Mouse (Mus musculus) limb, embryonic 10.5 days (tissue): ENCODE measurements around the gene AU041133. TPM values are rescaled to one million over a fixed set of nuclear protein-coding genes. Genes with fewer than 3 reads are reported as not detected.

Experiments used
- polyA plus RNA-seq: library from polyadenylated mRNA; unstranded; fragments of >200 nt; fragmentation: Nextera tagmentation; extraction: Ambion mirVana; gene quantifications from 2 replicates; pipeline ENCODE4 v1.2.1, GENCODE M21; 2016

AU041133 gene
- polyA plus RNA-seq, 1 experiment from 2014 or later, result 4.4 TPM

Other genes with a start within 250 kb of the AU041133 start
- 4.3 and 4.7 TPM in 2 replicates for gene Zfp781, start 197.5 kb upstream of the AU041133 start, polyA plus RNA-seq
- 16.3 and 20.2 TPM in 2 replicates for gene Zfp873, start 79.9 kb upstream of the AU041133 start, polyA plus RNA-seq
- gene BC024063, start 44.7 kb upstream of the AU041133 start, polyA plus RNA-seq, result 4.5 and 5.9 TPM in 2 replicates
- gene Zfp938, start 113.3 kb downstream of the AU041133 start, polyA plus RNA-seq, result 10.9 and 15.6 TPM in 2 replicates
- gene 4932415D10Rik, start 188.6 kb downstream of the AU041133 start, polyA plus RNA-seq, result not detected in 2 replicates
- 7.9 and 10.5 TPM in 2 replicates for gene Gm4924, start 226.2 kb downstream of the AU041133 start, polyA plus RNA-seq